Mouse (Mus musculus) liver, postnatal 0 days (tissue): Measurements from ENCODE around the gene Macrod2.

Source experiments
- CTCF ChIP-seq: sonication (generic); IDR thresholded peaks from 2 replicates; pipeline ENCODE4 v1.5.1; 2016; ENCODE audit warnings: antibody characterized with exemption, low read depth
- EP300 ChIP-seq: IDR thresholded peaks from 2 replicates; pipeline ENCODE4 v1.6.1; 2016; ENCODE audit warnings: antibody characterized with exemption, low read depth, mild to moderate bottlenecking

- TF ChIP-seq EP300 (no peak), CTCF (no peak)
These were observed 618.5 kb downstream of the Macrod2 start for GRCm38 (mm10) chr2:141013443-141014165.
